25 mouse cellular contexts compared by ENCODE assay signal in genomic region chr5:64164414-64164813, GRCm38 (mm10).
"Had no signal": no experiment of that assay in that cellular context is flagged by ENCODE, and none has a peak within 500 bp of the region (broad histone marks: within the 10 kb centered on the region; RNA-seq: fewer than 3 reads in every experiment).

No protein-coding gene starts in this region.

- H3K9me3 ChIP-seq: heart, embryonic 13.5 days; heart, embryonic 15.5 days; hindbrain, embryonic 10.5 days; hindbrain, embryonic 12.5 days; intestine, embryonic 15.5 days; limb, embryonic 13.5 days; limb, embryonic 15.5 days; liver, embryonic 12.5 days had no signal

- H3K9ac ChIP-seq: heart, embryonic 13.5 days; heart, embryonic 15.5 days; hindbrain, embryonic 12.5 days; hindbrain, embryonic 14.5 days; intestine, embryonic 15.5 days; limb, embryonic 13.5 days; limb, embryonic 15.5 days; liver, embryonic 12.5 days; liver, embryonic 14.5 days had no signal

- H3K27ac ChIP-seq: heart, adult 2 months; heart, embryonic 13.5 days; heart, embryonic 15.5 days; hindbrain, embryonic 10.5 days; hindbrain, embryonic 12.5 days; hindbrain, embryonic 14.5 days; intestine, embryonic 15.5 days; left cerebral cortex, adult 2 months; limb, embryonic 13.5 days; limb, embryonic 15.5 days; liver, embryonic 12.5 days; liver, embryonic 14.5 days had no signal

- DNase-seq: gastrocnemius, postnatal 14 days; heart, adult 2 months; heart, postnatal 14 days; heart, postnatal 36 days; kidney, adult 18-20 months; kidney, adult 8-10 months; kidney, postnatal 10 days; kidney, postnatal 25 days; kidney, postnatal 4 days had no signal

- H3K4me3 ChIP-seq: heart, adult 2 months; heart, embryonic 13.5 days; heart, embryonic 15.5 days; hindbrain, embryonic 10.5 days; hindbrain, embryonic 12.5 days; intestine, embryonic 15.5 days; layer of hippocampus, adult 2 months; left cerebral cortex, adult 2 months; limb, embryonic 13.5 days; limb, embryonic 15.5 days; liver, embryonic 12.5 days had no signal

- H3K36me3 ChIP-seq: heart, embryonic 13.5 days; heart, embryonic 15.5 days; hindbrain, embryonic 10.5 days; hindbrain, embryonic 12.5 days; intestine, embryonic 15.5 days; limb, embryonic 13.5 days; limb, embryonic 15.5 days; liver, embryonic 12.5 days had no signal

- H3K27me3 ChIP-seq: heart, embryonic 15.5 days; intestine, embryonic 15.5 days had no signal

- H3K4me2 ChIP-seq: heart, embryonic 11.5 days; heart, embryonic 13.5 days; heart, embryonic 15.5 days; hindbrain, embryonic 12.5 days; hindbrain, embryonic 14.5 days; intestine, embryonic 15.5 days; limb, embryonic 13.5 days; limb, embryonic 15.5 days; liver, embryonic 12.5 days had no signal

- ATAC-seq: hindbrain, embryonic 16.5 days; inflammation-experienced regulatory T-cells, adult 6 months; intestine, embryonic 15.5 days; intestine, postnatal 0 days; liver, embryonic 12.5 days had no signal
